Comparison of ENCODE assay signal across 14 mouse cellular contexts in the genomic region with DNA sequence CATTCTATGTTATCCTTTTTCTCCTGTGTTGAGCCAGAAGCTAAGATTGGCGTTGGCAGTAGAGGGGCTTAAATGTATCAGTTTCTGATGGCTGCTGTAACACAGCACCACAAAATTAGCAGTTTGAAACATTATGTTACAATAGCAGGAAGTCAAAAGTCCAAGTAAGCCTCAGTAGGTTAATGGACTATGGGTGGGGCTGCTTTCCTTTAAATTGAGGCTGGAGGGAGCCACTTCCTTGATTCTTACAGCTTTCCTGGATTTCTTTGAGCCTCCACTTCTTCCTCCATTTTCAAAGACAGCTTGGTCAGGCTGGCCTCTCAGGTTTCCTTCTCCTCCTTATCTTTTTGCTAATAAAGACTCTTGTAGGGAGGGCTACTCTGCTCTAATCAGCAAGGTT.
A peak's percentile ranks its signal among the peaks of the same experiment; 100 is the strongest.
DNase-seq lines count a peak whose midpoint lies in the region; ATAC-seq and TF ChIP-seq lines count a peak whose summit lies in the region.
"Had no signal": no experiment of that assay in that cellular context is flagged by ENCODE, and none has a peak within 500 bp of the region (broad histone marks: within the 10 kb centered on the region; RNA-seq: fewer than 3 reads in every experiment).

No protein-coding gene starts in this region.

- H3K27ac ChIP-seq in layer of hippocampus, adult 2 months, result peak overlapping the region; percentile 11; the same call in 1 of the 2 replicates
- H3K27ac ChIP-seq in intestine, embryonic 15.5 days, result peak overlapping the region; percentile 87
- peak overlapping the region; percentile 77; the same call in 1 of the 2 replicates for H3K27ac ChIP-seq in stomach, embryonic 15.5 days
- H3K27ac ChIP-seq: hindbrain, embryonic 13.5 days; midbrain, embryonic 12.5 days had no signal

- TF ChIP-seq CTCF in layer of hippocampus, adult 2 months (conservative IDR thresholded peaks at IDR 0.05), result no peak

- H3K4me2 ChIP-seq in intestine, embryonic 15.5 days (replicated peaks), result peak overlapping the region; percentile 47
- peak overlapping the region; percentile 26 for H3K4me2 ChIP-seq in stomach, embryonic 15.5 days
- H3K4me2 ChIP-seq: hindbrain, embryonic 13.5 days; midbrain, embryonic 12.5 days had no signal

- DNase-seq in heart, adult 11 months, result peak; percentile 89
- no peak for DNase-seq in heart, adult 18-20 months
- DNase-seq in layer of hippocampus, adult 2 months (ENCODE audit: low spot score in 2 of 2), result no peak
- DNase-seq in layer of hippocampus, postnatal 10 days (ENCODE audit: low spot score in 2 of 2), result no peak
- no peak for DNase-seq in left cerebral cortex, adult 11 months (ENCODE audit: low spot score)
- no peak for DNase-seq in kidney, adult 8-10 months
- DNase-seq: adrenal gland, postnatal 25 days; cerebellum, postnatal 36 days; lung, postnatal 10 days had no signal

- no peaks in the 10 kb centered on the region for H3K36me3 ChIP-seq in intestine, embryonic 15.5 days
- H3K36me3 ChIP-seq in stomach, embryonic 15.5 days, result no peaks in the 10 kb centered on the region
- H3K36me3 ChIP-seq: hindbrain, embryonic 13.5 days; midbrain, embryonic 12.5 days had no signal

- peaks cover 36% of the 10 kb centered on the region for H3K4me1 ChIP-seq in intestine, embryonic 15.5 days (replicated peaks)
- H3K4me1 ChIP-seq in stomach, embryonic 15.5 days, result peaks cover 36% of the 10 kb centered on the region

- WGBS in intestine, embryonic 15.5 days, result 77% methylated on average over 1 of the region's 1 CpGs
- WGBS in stomach, embryonic 15.5 days, result 71% methylated on average over 1 of the region's 1 CpGs

- H3K27me3 ChIP-seq in intestine, embryonic 15.5 days (replicated peaks), result no peaks in the 10 kb centered on the region
- no peaks in the 10 kb centered on the region for H3K27me3 ChIP-seq in stomach, embryonic 15.5 days (replicated peaks)

- ATAC-seq in intestine, embryonic 15.5 days, result peak; percentile 56
- no peak for ATAC-seq in stomach, embryonic 15.5 days (ENCODE audit: insufficient read depth, low FRiP score, low read depth)

- no peaks in the 10 kb centered on the region for H3K9me3 ChIP-seq in intestine, embryonic 15.5 days
- no peaks in the 10 kb centered on the region for H3K9me3 ChIP-seq in stomach, embryonic 15.5 days
- H3K9me3 ChIP-seq: hindbrain, embryonic 13.5 days; midbrain, embryonic 12.5 days had no signal

- H3K9ac ChIP-seq in intestine, embryonic 15.5 days, result no peak overlapping the region
- no peak overlapping the region for H3K9ac ChIP-seq in stomach, embryonic 15.5 days
- H3K9ac ChIP-seq: hindbrain, embryonic 13.5 days; midbrain, embryonic 12.5 days had no signal

- H3K4me3 ChIP-seq in layer of hippocampus, adult 2 months, result no peak overlapping the region
- H3K4me3 ChIP-seq in intestine, embryonic 15.5 days (replicated peaks), result no peak overlapping the region
- no peak overlapping the region for H3K4me3 ChIP-seq in stomach, embryonic 15.5 days (replicated peaks)
- H3K4me3 ChIP-seq: erythroblast, embryonic 14.5 days; hindbrain, embryonic 13.5 days; midbrain, embryonic 12.5 days had no signal

Comparison
In these comparisons a context has a peak if more than half of its experiments do, and no peak if none do; other contexts are left out.
1. H3K27ac ChIP-seq: peak in every context shown above with its lines; median percentile 87 in intestine, embryonic 15.5 days; 77 in stomach, embryonic 15.5 days; 11 in layer of hippocampus, adult 2 months.